Mouse (Mus musculus) yolk sac, embryonic 10.5 days (tissue): Measurements from ENCODE around the gene Golt1a.

Experiments
- DNase-seq: peaks from one replicate; pipeline ENCODE4 v3.0.0-alpha.2; 2017; ENCODE audit warnings: low spot score

The Golt1a gene

GRCm38 (mm10) chr1:133309652-133310267, at the start of gene Golt1a:
Gene Golt1a, plus strand, starts transcription at chr1:133309800.
- DNase-seq, result peak; percentile 92

DNA sequence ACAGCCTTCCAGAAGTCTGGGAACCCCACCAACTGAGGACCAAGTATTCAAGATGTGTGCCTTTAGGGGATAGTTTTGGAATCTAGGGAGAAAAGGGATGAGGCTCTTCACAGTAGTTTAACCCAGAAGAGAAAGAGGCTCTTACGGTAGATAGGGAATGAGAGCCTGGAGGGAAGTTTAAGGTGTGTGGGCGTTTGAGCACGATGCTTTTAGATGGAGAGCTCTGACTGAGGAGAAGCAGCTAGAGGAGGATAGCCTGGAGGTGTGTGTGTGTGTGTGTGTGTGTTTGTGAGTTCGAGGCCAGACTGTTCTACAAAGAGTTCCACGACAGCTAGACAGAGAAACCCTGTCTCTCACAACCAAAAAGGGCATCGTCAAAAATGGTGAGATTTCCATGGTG, 47.0 kb upstream of the Golt1a start:
- DNase-seq, result no peak

DNA sequence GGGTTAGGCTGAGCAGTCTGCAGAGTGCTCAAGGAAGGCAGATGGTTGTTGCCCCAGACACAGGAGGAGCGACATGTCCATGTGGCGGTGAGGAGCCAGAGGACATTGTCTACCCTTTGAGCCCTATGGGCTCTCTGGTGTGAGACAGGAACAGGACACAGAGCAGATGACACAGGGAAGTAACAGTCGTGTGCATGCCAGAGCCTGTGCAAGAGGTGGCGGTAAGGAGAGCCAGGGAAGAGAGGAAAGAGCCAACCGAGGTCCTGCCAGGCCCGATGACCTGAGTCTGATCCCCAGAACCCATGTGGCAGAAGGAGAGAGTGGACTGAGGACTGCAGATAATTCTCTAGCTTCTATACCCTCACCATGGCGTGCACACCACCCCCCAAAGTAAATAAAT, 46.5 kb upstream of the Golt1a start:
- no peak for DNase-seq

GRCm38 (mm10) chr1:133264367-133264766, 45.2 kb upstream of the Golt1a start:
- DNase-seq, result no peak

- DNase-seq, result peak; percentile 92
Measured at GRCm38 (mm10) chr1:133265114-133265766, 44.4 kb upstream of the Golt1a start.

- DNase-seq, result no peak
Measured at GRCm38 (mm10) chr1:133267094-133267493, 42.5 kb upstream of the Golt1a start.

- no peak for DNase-seq
Measured at GRCm38 (mm10) chr1:133267813-133268492, 41.6 kb upstream of the Golt1a start.

DNA sequence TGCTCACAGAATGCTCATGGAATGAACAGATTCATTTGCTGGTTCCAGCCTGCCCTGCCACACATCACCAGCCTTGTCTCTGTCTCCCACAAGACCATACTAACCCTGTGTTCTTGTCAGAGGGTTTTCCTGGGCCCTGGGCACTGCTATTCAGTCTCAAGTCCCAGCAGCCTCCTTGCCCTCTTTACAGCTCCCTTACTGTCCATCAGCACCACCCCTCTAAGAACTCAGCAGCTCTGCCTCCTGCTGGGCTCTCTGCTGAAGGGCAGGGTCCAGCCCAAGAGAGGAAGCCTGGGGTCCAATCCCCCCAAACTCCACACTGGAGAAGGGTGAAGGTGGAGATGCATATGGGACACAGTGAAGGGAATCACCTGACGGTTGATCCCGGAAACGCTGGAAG, 41.1 kb upstream of the Golt1a start:
- DNase-seq, result no peak

GRCm38 (mm10) chr1:133270336-133270735, 39.3 kb upstream of the Golt1a start:
- DNase-seq, result peak; percentile 86

DNA sequence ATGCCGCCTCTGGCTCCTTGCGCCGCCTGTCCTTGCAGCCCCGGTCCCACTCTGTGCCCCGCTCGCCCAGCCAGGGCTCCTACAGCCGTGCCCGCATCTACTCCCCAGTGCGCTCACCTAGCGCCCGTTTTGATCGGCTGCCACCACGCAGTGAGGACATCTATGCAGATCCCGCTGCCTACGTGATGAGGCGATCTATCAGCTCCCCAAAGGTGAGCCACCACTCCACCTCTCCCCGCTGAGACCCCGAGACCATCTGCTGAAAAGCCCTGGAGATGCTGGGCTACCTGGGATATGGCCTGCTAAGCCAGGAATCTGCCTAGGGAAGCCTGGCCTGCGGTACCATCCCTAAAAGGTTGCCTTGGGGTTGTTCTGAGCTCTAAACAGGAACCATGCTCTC, 35.4 kb upstream of the Golt1a start:
- no peak for DNase-seq

- DNase-seq, result no peak
Measured at GRCm38 (mm10) chr1:133276983-133277382, 32.6 kb upstream of the Golt1a start.

DNA sequence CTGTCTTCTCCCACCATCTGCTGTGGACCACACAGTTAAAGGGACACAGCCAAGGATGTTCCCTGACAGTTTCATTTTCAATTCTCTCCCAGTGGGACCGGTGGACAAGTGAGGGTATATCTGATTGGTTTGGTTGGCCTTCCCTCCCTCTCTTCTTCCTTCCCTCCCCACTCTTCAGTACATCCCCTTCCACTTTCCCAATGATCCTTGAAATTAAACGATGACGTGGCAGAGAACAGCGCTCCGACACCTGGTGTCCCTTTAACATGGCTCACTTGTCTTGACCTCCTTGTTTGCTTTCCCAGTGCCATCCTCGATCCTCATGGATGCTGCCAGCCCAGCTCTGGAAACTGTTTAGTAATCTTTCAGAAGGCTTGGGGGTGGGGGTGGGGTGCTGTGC, 31.1 kb upstream of the Golt1a start:
- no peak for DNase-seq

GRCm38 (mm10) chr1:133278946-133279631, 30.5 kb upstream of the Golt1a start:
- DNase-seq, result no peak

GRCm38 (mm10) chr1:133279632-133280093, 29.9 kb upstream of the Golt1a start:
- DNase-seq, result no peak

- DNase-seq, result no peak
Measured at GRCm38 (mm10) chr1:133280537-133280936, 29.1 kb upstream of the Golt1a start.

DNA sequence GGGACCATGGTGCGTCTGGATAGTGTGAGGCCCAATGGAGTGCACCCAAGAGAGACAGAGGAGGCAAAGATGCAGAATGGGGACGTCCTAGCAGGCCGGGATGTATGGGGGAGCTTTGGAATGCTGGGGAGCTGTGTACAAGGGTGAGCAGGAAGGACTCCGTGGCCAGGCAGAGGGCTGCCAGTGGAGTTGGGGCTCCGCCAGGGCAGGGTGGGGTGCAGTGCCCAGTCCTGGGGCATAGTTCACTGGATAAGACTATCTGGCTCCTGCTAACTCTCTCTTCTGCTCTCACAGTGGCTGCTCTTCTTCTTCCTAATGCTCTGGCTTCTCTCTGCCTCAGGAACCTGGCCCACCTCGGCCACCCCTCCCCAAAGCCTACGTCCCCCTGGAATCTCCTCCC, 23.7 kb upstream of the Golt1a start:
- no peak for DNase-seq

DNA sequence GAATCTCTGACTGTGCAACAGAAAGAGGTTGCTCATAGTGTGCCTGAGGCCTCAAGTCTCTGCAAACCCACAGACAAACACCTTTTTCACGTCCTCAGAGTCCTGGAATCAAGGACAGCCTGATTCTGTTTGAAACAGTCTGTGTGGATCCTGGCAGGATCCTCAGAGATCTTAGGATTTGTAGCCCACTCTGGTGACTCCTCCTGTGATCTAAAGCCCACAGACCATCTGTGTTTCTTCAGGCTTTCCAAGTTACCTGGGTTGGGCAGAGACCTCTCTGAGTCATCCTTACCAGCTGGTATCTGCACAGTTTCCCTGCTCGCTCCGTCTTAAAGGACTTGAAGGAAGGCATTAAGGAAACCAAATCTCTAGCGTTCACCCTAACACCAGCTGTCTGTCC, 22.5 kb upstream of the Golt1a start:
- no peak for DNase-seq

DNA sequence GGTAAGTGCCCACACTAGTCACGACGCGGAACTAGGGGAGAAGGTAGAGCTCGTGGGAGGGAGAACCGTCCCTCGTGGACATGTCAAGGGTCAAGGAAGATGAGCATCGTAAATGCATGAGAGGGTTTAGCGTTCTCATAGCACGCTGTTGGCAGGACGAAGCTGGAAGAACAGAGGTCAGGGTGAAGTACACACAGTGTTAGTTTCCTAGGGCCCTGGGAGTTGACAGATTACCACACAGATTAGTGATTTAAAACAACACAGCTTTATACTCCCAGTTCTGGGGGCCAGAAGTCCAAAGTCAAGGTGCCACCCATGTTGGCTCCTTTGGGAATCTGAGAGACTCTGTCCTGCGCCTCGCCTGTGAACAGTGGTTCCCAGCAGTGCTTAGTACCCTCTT, 21.7 kb upstream of the Golt1a start:
- no peak for DNase-seq

GRCm38 (mm10) chr1:133291888-133292287, 17.7 kb upstream of the Golt1a start:
- no peak for DNase-seq

- DNase-seq, result no peak
Measured at GRCm38 (mm10) chr1:133292608-133293007, 17.0 kb upstream of the Golt1a start.

DNA sequence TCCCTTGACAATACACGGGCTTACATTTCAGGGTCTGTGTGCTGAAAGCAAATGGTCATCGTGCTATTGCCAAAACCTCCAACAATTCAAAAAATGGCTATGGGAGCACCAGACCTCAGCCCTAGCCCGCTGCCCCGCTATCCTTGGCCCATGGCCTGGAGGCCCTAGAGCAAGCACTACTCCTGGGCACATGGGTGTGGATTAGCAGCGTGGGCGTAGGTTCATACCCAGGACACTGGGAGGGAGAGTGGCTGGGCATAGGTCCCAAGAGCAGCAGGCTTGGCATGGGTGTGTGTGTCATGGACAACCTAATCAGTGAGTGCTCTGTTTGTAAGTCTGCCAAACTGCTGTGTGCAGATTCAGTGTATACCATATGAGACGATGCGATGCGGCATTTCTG, 13.2 kb upstream of the Golt1a start:
- DNase-seq, result no peak

GRCm38 (mm10) chr1:133298816-133299215, 10.8 kb upstream of the Golt1a start:
- no peak for DNase-seq

GRCm38 (mm10) chr1:133302540-133302939, 7.1 kb upstream of the Golt1a start:
- DNase-seq, result no peak
